Mouse (Mus musculus): ENCODE measurements around the gene Ufm1. TPM values are rescaled to one million over a fixed set of nuclear protein-coding genes. Genes with fewer than 3 reads are reported as not detected.

The Ufm1 gene
- 75.5 and 90.7 TPM in 2 replicates for polyA plus RNA-seq (2014; fragmentation: Nextera tagmentation; extraction: Ambion mirVana)

DNA sequence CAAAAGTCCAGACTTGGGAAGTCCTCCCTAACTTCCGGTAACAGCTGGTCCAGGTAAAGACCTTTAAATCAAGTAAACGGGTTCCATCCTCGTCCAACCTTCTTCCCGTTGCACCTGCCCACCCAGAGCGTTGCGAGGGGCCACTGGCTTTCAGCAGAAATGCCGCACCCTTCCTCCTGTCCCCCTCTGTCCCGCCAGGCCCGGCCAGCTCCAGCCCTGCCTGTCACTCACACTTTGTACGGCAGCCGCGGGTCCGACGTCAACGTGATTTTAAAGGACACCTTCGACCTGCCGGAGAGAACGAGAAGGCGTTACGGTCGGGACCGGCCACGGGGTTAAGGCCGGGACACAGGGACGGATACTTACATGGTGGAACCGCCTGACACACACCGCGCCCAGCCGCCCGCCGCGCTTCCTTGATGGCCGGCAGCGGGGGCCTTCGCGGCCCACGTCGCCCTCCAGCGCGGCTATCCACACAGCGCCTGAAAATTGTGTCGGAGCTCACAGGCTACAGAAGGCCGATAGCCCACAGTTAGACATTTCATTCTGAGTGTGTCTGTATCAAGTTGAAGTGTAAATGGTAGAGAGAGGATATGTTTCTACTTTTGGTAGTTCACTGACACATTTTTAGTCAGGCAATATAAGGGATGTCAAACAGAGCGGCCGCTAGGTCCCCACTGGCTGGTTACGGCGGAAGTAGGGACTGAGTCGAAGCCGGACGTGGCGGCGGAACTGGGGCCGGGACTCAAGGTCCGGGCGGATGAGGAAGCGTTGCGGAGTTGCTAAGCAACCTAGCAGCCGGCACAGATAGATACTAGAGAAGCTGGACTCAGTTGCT is at the start of gene Ufm1:
Ufm1 (minus strand) TSS at position 448 of the 838 bp plus-strand sequence.
- Histone ChIP-seq H3K36me3 (ENCODE audit: control insufficient read depth, insufficient read depth, low read length) (peaks cover 28% of the 10 kb centered on the region), H3K4me2 (ENCODE audit: low read length) (peak within 1 kb of the TSS; percentile 92), H3K27ac (replicated peaks; ENCODE audit: low read depth, low read length) (peak within 1 kb of the TSS; percentile 73), H3K4me1 (ENCODE audit: control insufficient read depth, insufficient read depth, low read length) (peaks cover 5% of the 10 kb centered on the region), H3K27me3 (ENCODE audit: control insufficient read depth, insufficient read depth, low read length) (no peaks in the 10 kb centered on the region), H3K4me3 (replicated peaks; ENCODE audit: low read depth, low read length) (peak within 1 kb of the TSS; percentile 98), H3K9me3 (ENCODE audit: control insufficient read depth, low read length) (no peaks in the 10 kb centered on the region), H3K9ac (replicated peaks; ENCODE audit: low read length) (peak within 1 kb of the TSS; percentile 73)
- WGBS = under 1% methylated on average over 58 of the region's 58 CpGs
- peak; percentile 98 for ATAC-seq (ENCODE audit: low FRiP score, low TSS enrichment)
- peak; percentile 98 for DNase-seq

DNA sequence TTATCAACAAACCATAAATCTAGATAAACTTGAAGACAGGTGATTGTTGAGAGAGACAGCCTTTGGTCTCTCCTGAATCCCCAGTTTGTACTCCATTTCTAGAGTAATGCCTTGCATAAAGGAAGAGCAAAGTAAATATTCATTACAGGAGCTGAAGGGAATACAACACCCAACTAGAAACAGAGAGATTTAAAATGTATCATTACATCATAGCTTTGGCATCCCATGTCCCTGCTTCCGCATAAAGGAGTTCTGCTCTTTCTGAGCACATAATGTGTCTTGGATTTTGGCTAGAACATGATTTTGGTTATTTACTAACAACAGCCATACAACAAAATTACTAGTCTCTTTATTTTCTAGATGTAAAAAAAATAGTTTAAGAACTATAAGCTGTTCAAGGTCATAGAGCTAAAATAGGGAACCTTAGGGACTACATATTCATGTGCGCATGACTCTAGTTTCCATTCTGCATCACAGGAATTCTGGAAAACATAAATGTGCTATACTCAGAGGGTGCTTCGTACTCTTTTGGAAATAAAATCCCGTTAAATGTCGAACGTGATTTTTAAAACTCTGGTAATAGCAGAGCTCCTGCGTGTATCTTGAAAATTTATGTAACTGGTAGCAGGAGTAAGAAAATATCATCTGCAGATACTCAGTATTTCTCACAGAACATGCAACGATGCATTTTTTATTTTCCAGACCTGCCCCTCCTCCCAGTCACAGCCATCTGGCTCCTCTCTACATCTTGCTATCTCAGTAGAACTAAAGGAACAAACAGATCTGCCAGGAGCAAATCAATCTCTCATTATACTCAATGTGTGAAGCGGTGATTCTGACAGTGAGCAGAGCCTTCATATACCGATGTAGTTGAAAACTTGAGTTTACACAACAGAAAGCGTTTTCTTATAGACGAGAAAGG is 27.2 kb upstream of the Ufm1 start:
- WGBS = 88% methylated on average over 12 of the region's 12 CpGs
- DNase-seq = no peak
- no peaks in the 10 kb centered on the region for H3K36me3 ChIP-seq (ENCODE audit: control insufficient read depth, insufficient read depth, low read length)
- H3K4me3 ChIP-seq (replicated peaks; ENCODE audit: low read depth, low read length) = no peak overlapping the region
- no peaks in the 10 kb centered on the region for H3K9me3 ChIP-seq (ENCODE audit: control insufficient read depth, low read length)
- H3K27me3 ChIP-seq (ENCODE audit: control insufficient read depth, insufficient read depth, low read length) = no peaks in the 10 kb centered on the region
- no peak for ATAC-seq (ENCODE audit: low FRiP score, low TSS enrichment)
- H3K9ac ChIP-seq (replicated peaks; ENCODE audit: low read length) = no peak overlapping the region
- H3K27ac ChIP-seq (replicated peaks; ENCODE audit: low read depth, low read length) = no peak overlapping the region
- no peak overlapping the region for H3K4me2 ChIP-seq (ENCODE audit: low read length)
- no peaks in the 10 kb centered on the region for H3K4me1 ChIP-seq (ENCODE audit: control insufficient read depth, insufficient read depth, low read length)

DNA sequence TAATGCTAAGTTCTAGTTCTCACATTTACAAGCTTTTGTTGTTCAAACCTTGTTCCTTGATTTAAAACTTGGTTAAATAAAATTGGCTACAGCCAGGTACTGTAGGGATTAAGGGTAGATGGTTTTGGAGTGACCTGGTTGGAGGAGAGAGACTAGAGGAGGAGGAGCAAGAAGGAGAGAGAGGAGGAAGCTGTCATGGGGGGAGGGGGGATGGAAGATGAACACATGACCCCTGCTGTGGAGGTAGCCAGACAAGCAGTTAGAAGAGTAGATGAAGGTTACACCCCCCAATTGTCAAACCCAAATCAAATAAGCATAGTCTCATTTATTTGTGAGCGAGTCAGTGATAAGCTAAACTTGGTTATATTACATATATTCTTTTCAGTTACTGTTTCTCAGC is 8.0 kb upstream of the Ufm1 start:
- Histone ChIP-seq H3K27ac (replicated peaks; ENCODE audit: low read depth, low read length) (no peak overlapping the region), H3K4me2 (ENCODE audit: low read length) (no peak overlapping the region), H3K27me3 (ENCODE audit: control insufficient read depth, insufficient read depth, low read length) (no peaks in the 10 kb centered on the region), H3K9ac (replicated peaks; ENCODE audit: low read length) (no peak overlapping the region), H3K36me3 (ENCODE audit: control insufficient read depth, insufficient read depth, low read length) (no peaks in the 10 kb centered on the region), H3K4me3 (replicated peaks; ENCODE audit: low read depth, low read length) (no peak overlapping the region), H3K9me3 (ENCODE audit: control insufficient read depth, low read length) (no peaks in the 10 kb centered on the region), H3K4me1 (ENCODE audit: control insufficient read depth, insufficient read depth, low read length) (no peaks in the 10 kb centered on the region)
- DNase-seq = no peak
- no peak for ATAC-seq (ENCODE audit: low FRiP score, low TSS enrichment)
- 92% methylated on average over 1 of the region's 1 CpGs for WGBS

DNA sequence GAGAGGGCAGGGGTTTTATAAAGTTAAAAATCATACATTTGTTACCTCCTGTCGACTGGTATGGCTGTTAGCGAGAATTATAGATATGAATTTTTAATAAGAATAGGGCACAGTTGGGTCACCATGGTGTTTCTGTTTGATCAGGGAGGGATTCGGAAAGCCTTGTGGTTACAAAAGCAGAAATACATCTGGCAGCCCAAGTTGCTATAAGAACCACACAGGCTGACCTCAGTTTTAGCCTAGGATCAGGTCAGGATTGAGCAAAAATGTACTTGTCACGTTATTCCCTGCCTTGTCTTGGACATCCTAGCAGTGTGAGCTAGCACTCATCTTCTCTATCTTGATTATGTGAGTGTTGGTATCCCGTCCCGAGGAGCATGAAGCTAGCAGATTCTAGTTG is 6.9 kb upstream of the Ufm1 start:
- WGBS = 83% methylated on average over 6 of the region's 6 CpGs
- Histone ChIP-seq H3K27ac (replicated peaks; ENCODE audit: low read depth, low read length) (no peak overlapping the region), H3K4me3 (replicated peaks; ENCODE audit: low read depth, low read length) (no peak overlapping the region)

DNA sequence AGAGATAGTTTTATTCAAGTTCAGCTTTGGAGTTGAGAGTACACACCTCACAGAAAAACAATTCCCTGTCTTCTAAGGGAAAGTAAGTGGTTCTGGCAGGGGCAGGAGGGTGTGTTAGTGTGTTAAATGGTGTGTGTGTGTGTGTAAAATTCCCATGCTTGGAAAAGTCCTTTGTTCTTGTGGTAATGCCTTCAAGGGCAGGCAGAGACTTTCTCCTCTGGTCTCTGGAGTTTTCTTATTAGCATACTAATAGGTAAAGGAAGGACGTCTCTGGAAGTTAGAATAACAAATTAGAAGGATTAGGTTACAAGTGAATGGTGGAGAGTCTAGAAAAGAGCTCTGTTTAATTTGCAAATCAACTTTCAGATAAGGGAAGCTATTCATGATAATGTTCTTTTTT is 5.6 kb upstream of the Ufm1 start:
- no peak overlapping the region for H3K4me2 ChIP-seq (ENCODE audit: low read length)
- no peak overlapping the region for H3K9ac ChIP-seq (replicated peaks; ENCODE audit: low read length)
- no peaks in the 10 kb centered on the region for H3K27me3 ChIP-seq (ENCODE audit: control insufficient read depth, insufficient read depth, low read length)
- H3K4me3 ChIP-seq (replicated peaks; ENCODE audit: low read depth, low read length) = no peak overlapping the region
- peak overlapping the region; percentile 14; the same call in 1 of the 2 replicates for H3K27ac ChIP-seq (replicated peaks; ENCODE audit: low read depth, low read length)
- no peaks in the 10 kb centered on the region for H3K9me3 ChIP-seq (ENCODE audit: control insufficient read depth, low read length)
- DNase-seq (peak; percentile 36), ATAC-seq (ENCODE audit: low FRiP score, low TSS enrichment) (peak; percentile 34; the same call in 1 of the 2 replicates)
- WGBS = 4% methylated on average over 1 of the region's 1 CpGs
- no peaks in the 10 kb centered on the region for H3K36me3 ChIP-seq (ENCODE audit: control insufficient read depth, insufficient read depth, low read length)
- H3K4me1 ChIP-seq (ENCODE audit: control insufficient read depth, insufficient read depth, low read length) = no peaks in the 10 kb centered on the region

More for the DNA sequence above, 6.9 kb upstream of the Ufm1 start:
- no peak overlapping the region for H3K9ac ChIP-seq (replicated peaks; ENCODE audit: low read length)
- no peak for DNase-seq
- H3K36me3 ChIP-seq (ENCODE audit: control insufficient read depth, insufficient read depth, low read length) = no peaks in the 10 kb centered on the region
- H3K9me3 ChIP-seq (ENCODE audit: control insufficient read depth, low read length) = no peaks in the 10 kb centered on the region
- H3K27me3 ChIP-seq (ENCODE audit: control insufficient read depth, insufficient read depth, low read length) = no peaks in the 10 kb centered on the region
- no peaks in the 10 kb centered on the region for H3K4me1 ChIP-seq (ENCODE audit: control insufficient read depth, insufficient read depth, low read length)
- no peak for ATAC-seq (ENCODE audit: low FRiP score, low TSS enrichment)
- H3K4me2 ChIP-seq (ENCODE audit: low read length) = no peak overlapping the region

DNA sequence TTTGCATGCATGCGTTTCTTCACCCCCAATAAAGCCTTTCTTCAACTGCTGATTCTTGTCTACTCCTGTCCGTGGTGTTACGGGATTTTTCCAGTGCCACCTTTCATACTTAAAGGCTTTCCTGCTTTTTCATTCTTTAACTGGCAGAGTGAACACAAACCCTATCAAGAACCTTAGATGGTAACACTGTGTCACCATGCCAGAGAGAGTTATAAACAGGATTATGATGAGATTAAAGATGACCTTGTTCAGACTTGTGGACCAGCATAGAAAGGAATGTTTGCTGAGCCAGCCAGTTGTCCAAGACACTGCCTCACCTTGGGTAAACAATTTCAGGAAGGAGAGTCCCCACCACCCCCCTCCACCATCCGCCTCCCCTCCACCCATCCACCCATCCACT is 4.6 kb upstream of the Ufm1 start:
- Histone ChIP-seq H3K9me3 (ENCODE audit: control insufficient read depth, low read length) (no peaks in the 10 kb centered on the region), H3K4me3 (replicated peaks; ENCODE audit: low read depth, low read length) (no peak overlapping the region), H3K36me3 (ENCODE audit: control insufficient read depth, insufficient read depth, low read length) (no peaks in the 10 kb centered on the region), H3K4me1 (ENCODE audit: control insufficient read depth, insufficient read depth, low read length) (no peaks in the 10 kb centered on the region), H3K9ac (replicated peaks; ENCODE audit: low read length) (no peak overlapping the region), H3K27me3 (ENCODE audit: control insufficient read depth, insufficient read depth, low read length) (no peaks in the 10 kb centered on the region), H3K27ac (replicated peaks; ENCODE audit: low read depth, low read length) (no peak overlapping the region), H3K4me2 (ENCODE audit: low read length) (no peak overlapping the region)
- WGBS = 84% methylated on average over 4 of the region's 4 CpGs
- ATAC-seq (ENCODE audit: low FRiP score, low TSS enrichment) (no peak), DNase-seq (no peak)

DNA sequence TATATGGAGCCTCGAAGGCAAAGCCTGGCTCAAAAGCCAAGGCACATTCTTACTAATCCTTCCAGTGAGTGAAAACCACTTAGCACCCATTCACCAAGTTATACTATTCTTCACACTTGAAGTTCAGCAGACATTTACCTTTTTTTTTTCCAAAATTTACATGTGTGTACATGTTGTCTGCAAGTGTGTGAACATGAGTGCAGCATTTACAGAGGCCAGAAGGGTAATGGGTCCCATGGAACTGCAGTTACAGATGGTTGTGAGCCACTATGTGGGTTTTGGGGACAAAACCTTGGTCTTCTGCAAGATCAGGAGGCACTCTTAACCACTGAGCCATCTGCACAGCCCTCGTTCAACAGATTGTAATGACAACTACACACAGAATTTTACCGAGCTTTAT is 8.8 kb downstream of the Ufm1 start:
- Histone ChIP-seq H3K9ac (replicated peaks; ENCODE audit: low read length) (no peak overlapping the region), H3K4me3 (replicated peaks; ENCODE audit: low read depth, low read length) (no peak overlapping the region), H3K27ac (replicated peaks; ENCODE audit: low read depth, low read length) (no peak overlapping the region), H3K9me3 (ENCODE audit: control insufficient read depth, low read length) (no peaks in the 10 kb centered on the region), H3K27me3 (ENCODE audit: control insufficient read depth, insufficient read depth, low read length) (no peaks in the 10 kb centered on the region), H3K36me3 (ENCODE audit: control insufficient read depth, insufficient read depth, low read length) (peaks cover 41% of the 10 kb centered on the region), H3K4me1 (ENCODE audit: control insufficient read depth, insufficient read depth, low read length) (no peaks in the 10 kb centered on the region), H3K4me2 (ENCODE audit: low read length) (no peak overlapping the region)
- DNase-seq = no peak
- no peak for ATAC-seq (ENCODE audit: low FRiP score, low TSS enrichment)
- 96% methylated on average over 3 of the region's 3 CpGs for WGBS

DNA sequence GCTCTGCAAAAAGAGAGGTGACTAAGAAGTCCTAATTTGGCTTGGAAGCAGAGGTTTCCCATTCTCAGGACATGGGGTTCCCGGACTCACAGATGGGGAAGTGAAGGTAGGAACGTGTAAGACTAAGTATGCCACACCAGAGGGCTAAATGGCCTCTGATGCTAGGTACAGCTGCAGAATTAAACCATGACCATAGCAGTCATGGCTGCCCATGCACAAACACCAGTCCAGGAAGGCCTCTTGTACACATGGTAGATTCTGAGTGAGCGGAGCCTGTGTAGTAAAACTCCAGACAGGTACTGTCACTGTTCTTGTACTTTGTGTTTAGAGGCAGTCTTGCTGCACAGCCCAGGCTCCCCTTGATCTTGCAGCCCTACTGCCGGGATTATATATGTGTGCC is 9.4 kb downstream of the Ufm1 start:
- Histone ChIP-seq H3K9me3 (ENCODE audit: control insufficient read depth, low read length) (no peaks in the 10 kb centered on the region), H3K27ac (replicated peaks; ENCODE audit: low read depth, low read length) (no peak overlapping the region), H3K36me3 (ENCODE audit: control insufficient read depth, insufficient read depth, low read length) (peaks cover 35% of the 10 kb centered on the region), H3K27me3 (ENCODE audit: control insufficient read depth, insufficient read depth, low read length) (no peaks in the 10 kb centered on the region), H3K4me3 (replicated peaks; ENCODE audit: low read depth, low read length) (no peak overlapping the region), H3K4me2 (ENCODE audit: low read length) (no peak overlapping the region), H3K4me1 (ENCODE audit: control insufficient read depth, insufficient read depth, low read length) (no peaks in the 10 kb centered on the region), H3K9ac (replicated peaks; ENCODE audit: low read length) (no peak overlapping the region)
- ATAC-seq (ENCODE audit: low FRiP score, low TSS enrichment) = no peak
- WGBS = 88% methylated on average over 4 of the region's 4 CpGs
- no peak for DNase-seq

All from midbrain, embryonic 14.5 days (tissue).